Mouse (Mus musculus): ENCODE data around the gene H2-Ob. TPM values are rescaled to one million over a fixed set of nuclear protein-coding genes. Genes with fewer than 3 reads are reported as not detected.

H2-Ob gene
- 0.17 and 0.30 TPM in 2 replicates for polyA plus RNA-seq (2015; fragmentation: Nextera tagmentation; extraction: Ambion mirVana)

- TF ChIP-seq CTCF (IDR thresholded peaks at IDR 0.05; ENCODE audit: low read depth), result no peak
- Histone ChIP-seq H3K4me3 (ENCODE audit: low read depth, low read length) (no peak within 1 kb of the TSS), H3K27me3 (replicated peaks; ENCODE audit: control insufficient read depth, insufficient read depth, low read length) (no peaks in the 10 kb centered on the region), H3K9me3 (ENCODE audit: control insufficient read depth) (no peaks in the 10 kb centered on the region), H3K9ac (ENCODE audit: low read depth, low read length) (no peak within 1 kb of the TSS), H3K4me1 (replicated peaks; ENCODE audit: control insufficient read depth, insufficient read depth, low read length) (no peaks in the 10 kb centered on the region), H3K36me3 (ENCODE audit: control insufficient read depth, insufficient read depth) (no peaks in the 10 kb centered on the region), H3K4me2 (replicated peaks; ENCODE audit: low read depth) (no peak within 1 kb of the TSS), H3K27ac (ENCODE audit: low read depth, low read length) (no peak within 1 kb of the TSS)
- ATAC-seq, result no peak
- WGBS, result 63% methylated on average over 3 of the region's 3 CpGs
These were observed at the start of gene H2-Ob for GRCm38 (mm10) chr17:34238706-34239105. TSS of gene H2-Ob (plus strand) at chr17:34238903.

GRCm38 (mm10) chr17:34188986-34189385, 49.7 kb upstream of the H2-Ob start:
- 0 out of 2 replicates have a peak overlapping the region, but pooled peaks have one; percentile 10 for H3K4me2 ChIP-seq (replicated peaks; ENCODE audit: low read depth)
- no peak overlapping the region for H3K4me3 ChIP-seq (ENCODE audit: low read depth, low read length)
- WGBS, result 84% methylated on average over 6 of the region's 6 CpGs
- no peaks in the 10 kb centered on the region; the same call in 1 of the 2 replicates for H3K4me1 ChIP-seq (replicated peaks; ENCODE audit: control insufficient read depth, insufficient read depth, low read length)
- no peak for TF ChIP-seq CTCF (IDR thresholded peaks at IDR 0.05; ENCODE audit: low read depth)
- H3K27ac ChIP-seq (ENCODE audit: low read depth, low read length), result no peak overlapping the region
- H3K9ac ChIP-seq (ENCODE audit: low read depth, low read length), result no peak overlapping the region
- ATAC-seq, result no peak
- H3K36me3 ChIP-seq (ENCODE audit: control insufficient read depth, insufficient read depth), result no peaks in the 10 kb centered on the region; the same call in 1 of the 2 replicates
- H3K9me3 ChIP-seq (ENCODE audit: control insufficient read depth), result no peaks in the 10 kb centered on the region
- no peaks in the 10 kb centered on the region for H3K27me3 ChIP-seq (replicated peaks; ENCODE audit: control insufficient read depth, insufficient read depth, low read length)

GRCm38 (mm10) chr17:34192852-34193251, 45.9 kb upstream of the H2-Ob start:
- no peak for TF ChIP-seq CTCF (IDR thresholded peaks at IDR 0.05; ENCODE audit: low read depth)
- Histone ChIP-seq H3K27ac (ENCODE audit: low read depth, low read length) (no peak overlapping the region), H3K27me3 (replicated peaks; ENCODE audit: control insufficient read depth, insufficient read depth, low read length) (peaks cover 5% of the 10 kb centered on the region), H3K9me3 (ENCODE audit: control insufficient read depth) (no peaks in the 10 kb centered on the region), H3K4me3 (ENCODE audit: low read depth, low read length) (no peak overlapping the region), H3K4me1 (replicated peaks; ENCODE audit: control insufficient read depth, insufficient read depth, low read length) (no peaks in the 10 kb centered on the region; the same call in 1 of the 2 replicates), H3K9ac (ENCODE audit: low read depth, low read length) (no peak overlapping the region), H3K36me3 (ENCODE audit: control insufficient read depth, insufficient read depth) (no peaks in the 10 kb centered on the region; the same call in 1 of the 2 replicates), H3K4me2 (replicated peaks; ENCODE audit: low read depth) (no peak overlapping the region)
- 27% methylated on average over 16 of the region's 16 CpGs for WGBS
- no peak for ATAC-seq

DNA sequence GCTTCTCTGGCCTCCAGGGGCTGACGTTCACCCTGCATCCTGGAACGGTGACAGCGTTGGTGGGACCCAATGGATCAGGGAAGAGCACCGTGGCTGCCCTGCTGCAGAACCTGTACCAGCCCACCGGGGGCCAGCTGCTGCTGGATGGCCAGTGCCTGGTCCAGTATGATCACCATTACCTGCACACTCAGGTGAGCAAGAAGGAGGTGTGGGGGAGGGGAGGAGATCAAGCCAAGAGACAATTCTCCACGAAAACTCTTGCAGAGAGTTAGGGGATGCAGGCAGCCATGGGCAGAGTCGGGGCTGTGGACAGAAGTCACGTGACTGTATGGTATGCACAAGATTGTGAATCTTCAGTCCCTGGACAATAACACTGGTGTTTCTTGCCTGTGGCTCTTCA, 45.2 kb upstream of the H2-Ob start:
- no peak overlapping the region for H3K4me2 ChIP-seq (replicated peaks; ENCODE audit: low read depth)
- H3K4me3 ChIP-seq (ENCODE audit: low read depth, low read length), result no peak overlapping the region
- TF ChIP-seq CTCF (IDR thresholded peaks at IDR 0.05; ENCODE audit: low read depth), result no peak
- no peaks in the 10 kb centered on the region; the same call in 1 of the 2 replicates for H3K36me3 ChIP-seq (ENCODE audit: control insufficient read depth, insufficient read depth)
- H3K27ac ChIP-seq (ENCODE audit: low read depth, low read length), result no peak overlapping the region
- no peaks in the 10 kb centered on the region; the same call in 1 of the 2 replicates for H3K4me1 ChIP-seq (replicated peaks; ENCODE audit: control insufficient read depth, insufficient read depth, low read length)
- no peak for ATAC-seq
- H3K27me3 ChIP-seq (replicated peaks; ENCODE audit: control insufficient read depth, insufficient read depth, low read length), result peaks cover 5% of the 10 kb centered on the region
- no peak overlapping the region for H3K9ac ChIP-seq (ENCODE audit: low read depth, low read length)
- H3K9me3 ChIP-seq (ENCODE audit: control insufficient read depth), result no peaks in the 10 kb centered on the region
- 60% methylated on average over 8 of the region's 8 CpGs for WGBS

DNA sequence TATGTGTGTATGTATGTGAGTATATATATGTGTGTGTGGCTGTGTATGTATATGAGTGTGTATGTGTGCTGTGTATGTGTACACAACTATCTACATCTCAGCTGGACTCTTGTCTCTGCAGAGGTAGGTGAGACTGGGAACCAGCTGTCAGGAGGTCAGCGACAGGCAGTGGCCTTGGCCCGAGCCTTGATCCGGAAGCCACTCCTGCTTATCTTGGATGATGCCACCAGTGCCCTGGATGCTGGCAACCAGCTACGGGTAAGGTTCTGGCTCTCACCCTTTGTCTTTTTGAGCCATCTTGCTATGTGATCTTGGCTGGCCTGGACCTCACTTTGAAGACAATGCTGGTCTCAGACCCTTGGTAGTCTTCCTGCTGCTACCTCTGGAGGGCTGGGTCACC, 44.0 kb upstream of the H2-Ob start:
- Histone ChIP-seq H3K4me2 (replicated peaks; ENCODE audit: low read depth) (no peak overlapping the region), H3K4me3 (ENCODE audit: low read depth, low read length) (no peak overlapping the region), H3K9me3 (ENCODE audit: control insufficient read depth) (no peaks in the 10 kb centered on the region), H3K27me3 (replicated peaks; ENCODE audit: control insufficient read depth, insufficient read depth, low read length) (peaks cover 5% of the 10 kb centered on the region), H3K36me3 (ENCODE audit: control insufficient read depth, insufficient read depth) (no peaks in the 10 kb centered on the region; the same call in 1 of the 2 replicates), H3K9ac (ENCODE audit: low read depth, low read length) (no peak overlapping the region), H3K4me1 (replicated peaks; ENCODE audit: control insufficient read depth, insufficient read depth, low read length) (no peaks in the 10 kb centered on the region), H3K27ac (ENCODE audit: low read depth, low read length) (no peak overlapping the region)
- no peak for TF ChIP-seq CTCF (IDR thresholded peaks at IDR 0.05; ENCODE audit: low read depth)
- ATAC-seq, result no peak
- 87% methylated on average over 4 of the region's 4 CpGs for WGBS

- H3K36me3 ChIP-seq (ENCODE audit: control insufficient read depth, insufficient read depth), result no peaks in the 10 kb centered on the region; the same call in 1 of the 2 replicates
- TF ChIP-seq CTCF (IDR thresholded peaks at IDR 0.05; ENCODE audit: low read depth), result no peak
- H3K4me1 ChIP-seq (replicated peaks; ENCODE audit: control insufficient read depth, insufficient read depth, low read length), result no peaks in the 10 kb centered on the region
- H3K4me2 ChIP-seq (replicated peaks; ENCODE audit: low read depth), result no peak overlapping the region
- no peak overlapping the region for H3K27ac ChIP-seq (ENCODE audit: low read depth, low read length)
- H3K9ac ChIP-seq (ENCODE audit: low read depth, low read length), result no peak overlapping the region
- H3K9me3 ChIP-seq (ENCODE audit: control insufficient read depth), result no peaks in the 10 kb centered on the region
- peaks cover 5% of the 10 kb centered on the region for H3K27me3 ChIP-seq (replicated peaks; ENCODE audit: control insufficient read depth, insufficient read depth, low read length)
- WGBS, result 58% methylated on average over 12 of the region's 12 CpGs
- ATAC-seq, result no peak
- no peak overlapping the region for H3K4me3 ChIP-seq (ENCODE audit: low read depth, low read length)
These were observed 42.2 kb upstream of the H2-Ob start for GRCm38 (mm10) chr17:34196491-34196890.
